Mouse (Mus musculus): Measurements from ENCODE around the gene Slc12a4.

GRCm38 (mm10) chr8:106006413-106006812 lies 40.5 kb upstream of the Slc12a4 start:
- TF ChIP-seq CTCF (IDR thresholded peaks at IDR 0.05; ENCODE audit: insufficient read depth, low read depth, low read length), result no peak
- no peak for TF ChIP-seq POLR2A (IDR thresholded peaks at IDR 0.05; ENCODE audit: insufficient read depth, low read depth, low read length)
